Mouse (Mus musculus): Measurements from ENCODE around the gene Fam117b. TPM values are rescaled to one million over a fixed set of nuclear protein-coding genes. Genes with fewer than 3 reads are reported as not detected.

The Fam117b gene
- polyA plus RNA-seq, 1 experiment from 2014 or later, result 45.3 TPM

- Histone ChIP-seq H3K27me3 (ENCODE audit: control insufficient read depth, insufficient read depth, low read depth, low read length) (no peaks in the 10 kb centered on the region), H3K9ac (ENCODE audit: low read depth, low read length) (no peak overlapping the region), H3K36me3 (ENCODE audit: control insufficient read depth, insufficient read depth, low read length) (no peaks in the 10 kb centered on the region), H3K4me1 (ENCODE audit: control insufficient read depth, insufficient read depth, low read length) (no peaks in the 10 kb centered on the region), H3K4me3 (ENCODE audit: low read depth, low read length) (no peak overlapping the region), H3K4me2 (ENCODE audit: low read length) (no peak overlapping the region), H3K9me3 (replicated peaks; ENCODE audit: control insufficient read depth, low read length, poor library complexity, severe bottlenecking) (no peaks in the 10 kb centered on the region), H3K27ac (ENCODE audit: low read length) (no peak overlapping the region)
- 90% methylated on average over 13 of the region's 13 CpGs for WGBS
- no peak for ATAC-seq
These were observed 5.8 kb upstream of the Fam117b start for GRCm38 (mm10) chr1:59906819-59907521.

GRCm38 (mm10) chr1:59907700-59908099 is 5.1 kb upstream of the Fam117b start:
- no peak overlapping the region for H3K27ac ChIP-seq (ENCODE audit: low read length)
- H3K36me3 ChIP-seq (ENCODE audit: control insufficient read depth, insufficient read depth, low read length), result no peaks in the 10 kb centered on the region
- H3K4me2 ChIP-seq (ENCODE audit: low read length), result no peak overlapping the region
- no peaks in the 10 kb centered on the region for H3K27me3 ChIP-seq (ENCODE audit: control insufficient read depth, insufficient read depth, low read depth, low read length)
- WGBS, result 36% methylated on average over 2 of the region's 2 CpGs
- no peaks in the 10 kb centered on the region for H3K9me3 ChIP-seq (replicated peaks; ENCODE audit: control insufficient read depth, low read length, poor library complexity, severe bottlenecking)
- no peak overlapping the region for H3K4me3 ChIP-seq (ENCODE audit: low read depth, low read length)
- no peak for ATAC-seq
- H3K4me1 ChIP-seq (ENCODE audit: control insufficient read depth, insufficient read depth, low read length), result no peaks in the 10 kb centered on the region
- no peak overlapping the region for H3K9ac ChIP-seq (ENCODE audit: low read depth, low read length)

- no peaks in the 10 kb centered on the region for H3K9me3 ChIP-seq (replicated peaks; ENCODE audit: control insufficient read depth, low read length, poor library complexity, severe bottlenecking)
- H3K27ac ChIP-seq (ENCODE audit: low read length), result no peak overlapping the region
- WGBS, result 90% methylated on average over 1 of the region's 1 CpGs
- H3K4me3 ChIP-seq (ENCODE audit: low read depth, low read length), result no peak overlapping the region
- no peak for ATAC-seq
- no peaks in the 10 kb centered on the region for H3K27me3 ChIP-seq (ENCODE audit: control insufficient read depth, insufficient read depth, low read depth, low read length)
- peaks cover 18% of the 10 kb centered on the region for H3K4me1 ChIP-seq (ENCODE audit: control insufficient read depth, insufficient read depth, low read length)
- no peak overlapping the region for H3K9ac ChIP-seq (ENCODE audit: low read depth, low read length)
- no peaks in the 10 kb centered on the region for H3K36me3 ChIP-seq (ENCODE audit: control insufficient read depth, insufficient read depth, low read length)
- no peak overlapping the region for H3K4me2 ChIP-seq (ENCODE audit: low read length)
These were observed 1.9 kb upstream of the Fam117b start for GRCm38 (mm10) chr1:59910941-59911340.

GRCm38 (mm10) chr1:59913195-59913868 is 526 bp downstream of the Fam117b start:
- H3K9me3 ChIP-seq (replicated peaks; ENCODE audit: control insufficient read depth, low read length, poor library complexity, severe bottlenecking), result no peaks in the 10 kb centered on the region
- peaks cover 22% of the 10 kb centered on the region for H3K4me1 ChIP-seq (ENCODE audit: control insufficient read depth, insufficient read depth, low read length)
- peak overlapping the region; percentile 97 for H3K27ac ChIP-seq (ENCODE audit: low read length)
- ATAC-seq, result peak; percentile 74
- peak overlapping the region; percentile 81 for H3K4me2 ChIP-seq (ENCODE audit: low read length)
- H3K27me3 ChIP-seq (ENCODE audit: control insufficient read depth, insufficient read depth, low read depth, low read length), result no peaks in the 10 kb centered on the region
- peak overlapping the region; percentile 99 for H3K4me3 ChIP-seq (ENCODE audit: low read depth, low read length)
- H3K36me3 ChIP-seq (ENCODE audit: control insufficient read depth, insufficient read depth, low read length), result no peaks in the 10 kb centered on the region
- 0% methylated on average over 62 of the region's 98 CpGs for WGBS
- peak overlapping the region; percentile 99 for H3K9ac ChIP-seq (ENCODE audit: low read depth, low read length)

- H3K4me1 ChIP-seq (ENCODE audit: control insufficient read depth, insufficient read depth, low read length), result peaks cover 22% of the 10 kb centered on the region
- WGBS, result 3% methylated on average over 12 of the region's 12 CpGs
- ATAC-seq, result no peak
These were observed 1.0 kb downstream of the Fam117b start for GRCm38 (mm10) chr1:59913869-59914225.

GRCm38 (mm10) chr1:59914799-59915198 is 2.0 kb downstream of the Fam117b start:
- WGBS, result 68% methylated on average over 3 of the region's 3 CpGs

More at GRCm38 (mm10) chr1:59913869-59914225, 1.0 kb downstream of the Fam117b start:
- H3K9ac ChIP-seq (ENCODE audit: low read depth, low read length), result peak overlapping the region; percentile 99
- peak overlapping the region; percentile 97 for H3K27ac ChIP-seq (ENCODE audit: low read length)
- no peaks in the 10 kb centered on the region for H3K36me3 ChIP-seq (ENCODE audit: control insufficient read depth, insufficient read depth, low read length)
- H3K4me3 ChIP-seq (ENCODE audit: low read depth, low read length), result peak overlapping the region; percentile 99
- no peaks in the 10 kb centered on the region for H3K9me3 ChIP-seq (replicated peaks; ENCODE audit: control insufficient read depth, low read length, poor library complexity, severe bottlenecking)
- H3K4me2 ChIP-seq (ENCODE audit: low read length), result peak overlapping the region; percentile 81
- no peaks in the 10 kb centered on the region for H3K27me3 ChIP-seq (ENCODE audit: control insufficient read depth, insufficient read depth, low read depth, low read length)

GRCm38 (mm10) chr1:59915843-59916610 is 3.2 kb downstream of the Fam117b start:
- Histone ChIP-seq H3K4me1 (ENCODE audit: control insufficient read depth, insufficient read depth, low read length) (peaks cover 22% of the 10 kb centered on the region), H3K36me3 (ENCODE audit: control insufficient read depth, insufficient read depth, low read length) (no peaks in the 10 kb centered on the region), H3K4me2 (ENCODE audit: low read length) (peak overlapping the region; percentile 81), H3K27ac (ENCODE audit: low read length) (no peak overlapping the region), H3K4me3 (ENCODE audit: low read depth, low read length) (no peak overlapping the region), H3K9ac (ENCODE audit: low read depth, low read length) (no peak overlapping the region), H3K9me3 (replicated peaks; ENCODE audit: control insufficient read depth, low read length, poor library complexity, severe bottlenecking) (no peaks in the 10 kb centered on the region), H3K27me3 (ENCODE audit: control insufficient read depth, insufficient read depth, low read depth, low read length) (no peaks in the 10 kb centered on the region)
- ATAC-seq, result no peak
- WGBS, result 65% methylated on average over 10 of the region's 10 CpGs

More at GRCm38 (mm10) chr1:59914799-59915198, 2.0 kb downstream of the Fam117b start:
- no peak for ATAC-seq
- Histone ChIP-seq H3K27ac (ENCODE audit: low read length) (no peak overlapping the region), H3K9me3 (replicated peaks; ENCODE audit: control insufficient read depth, low read length, poor library complexity, severe bottlenecking) (no peaks in the 10 kb centered on the region), H3K4me1 (ENCODE audit: control insufficient read depth, insufficient read depth, low read length) (peaks cover 22% of the 10 kb centered on the region), H3K4me2 (ENCODE audit: low read length) (peak overlapping the region; percentile 81), H3K27me3 (ENCODE audit: control insufficient read depth, insufficient read depth, low read depth, low read length) (no peaks in the 10 kb centered on the region), H3K4me3 (ENCODE audit: low read depth, low read length) (peak overlapping the region; percentile 99), H3K36me3 (ENCODE audit: control insufficient read depth, insufficient read depth, low read length) (no peaks in the 10 kb centered on the region), H3K9ac (ENCODE audit: low read depth, low read length) (no peak overlapping the region)

GRCm38 (mm10) chr1:59917401-59917800 is 4.6 kb downstream of the Fam117b start:
- Histone ChIP-seq H3K4me2 (ENCODE audit: low read length) (no peak overlapping the region), H3K9ac (ENCODE audit: low read depth, low read length) (no peak overlapping the region), H3K27me3 (ENCODE audit: control insufficient read depth, insufficient read depth, low read depth, low read length) (no peaks in the 10 kb centered on the region), H3K27ac (ENCODE audit: low read length) (no peak overlapping the region), H3K4me1 (ENCODE audit: control insufficient read depth, insufficient read depth, low read length) (peaks cover 22% of the 10 kb centered on the region), H3K4me3 (ENCODE audit: low read depth, low read length) (no peak overlapping the region), H3K9me3 (replicated peaks; ENCODE audit: control insufficient read depth, low read length, poor library complexity, severe bottlenecking) (no peaks in the 10 kb centered on the region), H3K36me3 (ENCODE audit: control insufficient read depth, insufficient read depth, low read length) (no peaks in the 10 kb centered on the region)
- WGBS, result 80% methylated on average over 3 of the region's 3 CpGs
- no peak for ATAC-seq

- H3K4me2 ChIP-seq (ENCODE audit: low read length), result no peak overlapping the region
- no peak overlapping the region for H3K9ac ChIP-seq (ENCODE audit: low read depth, low read length)
- no peaks in the 10 kb centered on the region for H3K27me3 ChIP-seq (ENCODE audit: control insufficient read depth, insufficient read depth, low read depth, low read length)
- no peaks in the 10 kb centered on the region for H3K36me3 ChIP-seq (ENCODE audit: control insufficient read depth, insufficient read depth, low read length)
- H3K9me3 ChIP-seq (replicated peaks; ENCODE audit: control insufficient read depth, low read length, poor library complexity, severe bottlenecking), result no peaks in the 10 kb centered on the region
- no peak overlapping the region for H3K4me3 ChIP-seq (ENCODE audit: low read depth, low read length)
- no peak for ATAC-seq
- peaks cover 22% of the 10 kb centered on the region for H3K4me1 ChIP-seq (ENCODE audit: control insufficient read depth, insufficient read depth, low read length)
- no peak overlapping the region for H3K27ac ChIP-seq (ENCODE audit: low read length)
These were observed 5.3 kb downstream of the Fam117b start for GRCm38 (mm10) chr1:59918075-59918474.

Data from midbrain, embryonic 16.5 days (tissue).